Mouse (Mus musculus) cerebellum, adult 18-20 months (tissue): Measurements from ENCODE around the gene Gnb1.
A peak's percentile ranks its signal among the peaks of the same experiment; 100 is the strongest.

Source experiments
- DNase-seq, 2 experiments: peaks; one replicate each; pipeline ENCODE4 v3.0.0; 2021

Gnb1 gene

GRCm38 (mm10) chr4:155578336-155579125, 87.4 kb downstream of the Gnb1 start:
- DNase-seq, result no peak

GRCm38 (mm10) chr4:155580420-155580819, 89.3 kb downstream of the Gnb1 start:
- peak; percentile 63 to 73 for DNase-seq

GRCm38 (mm10) chr4:155582279-155582905, 91.2 kb downstream of the Gnb1 start:
- DNase-seq, result no peak

- no peak for DNase-seq
These were observed 98.2 kb downstream of the Gnb1 start for GRCm38 (mm10) chr4:155589356-155589755.

GRCm38 (mm10) chr4:155591012-155591719, 100.0 kb downstream of the Gnb1 start:
- no peak for DNase-seq

- no peak for DNase-seq
These were observed 102.6 kb downstream of the Gnb1 start for GRCm38 (mm10) chr4:155593780-155594179.

- DNase-seq, result no peak
These were observed 104.6 kb downstream of the Gnb1 start for GRCm38 (mm10) chr4:155595777-155596176.

GRCm38 (mm10) chr4:155596606-155597005, 105.4 kb downstream of the Gnb1 start:
- DNase-seq, result no peak

GRCm38 (mm10) chr4:155598536-155598935, 107.4 kb downstream of the Gnb1 start:
- DNase-seq, result no peak

- no peak for DNase-seq
These were observed 109.0 kb downstream of the Gnb1 start for GRCm38 (mm10) chr4:155599901-155600825.

- DNase-seq, result peak; percentile 90 to 94
These were observed 110.2 kb downstream of the Gnb1 start, which contains the start of gene Slc35e2 for GRCm38 (mm10) chr4:155601091-155601996. Gene Slc35e2 (plus strand): TSS chr4:155601416.

GRCm38 (mm10) chr4:155601997-155602456, 110.9 kb downstream of the Gnb1 start:
- DNase-seq, result no peak

- DNase-seq, result no peak
These were observed 111.6 kb downstream of the Gnb1 start for GRCm38 (mm10) chr4:155602753-155603152.

GRCm38 (mm10) chr4:155603801-155604200, 112.6 kb downstream of the Gnb1 start:
- DNase-seq, result no peak

GRCm38 (mm10) chr4:155605132-155605531, 114.0 kb downstream of the Gnb1 start:
- DNase-seq, result no peak

GRCm38 (mm10) chr4:155606825-155607224, 115.7 kb downstream of the Gnb1 start:
- no peak for DNase-seq
